Mouse (Mus musculus): Measurements from ENCODE around the gene Padi6. TPM values are rescaled to one million over a fixed set of nuclear protein-coding genes. Genes with fewer than 3 reads are reported as not detected.

The Padi6 gene
- polyA plus RNA-seq, 1 experiment from 2014 or later: not detected

DNA sequence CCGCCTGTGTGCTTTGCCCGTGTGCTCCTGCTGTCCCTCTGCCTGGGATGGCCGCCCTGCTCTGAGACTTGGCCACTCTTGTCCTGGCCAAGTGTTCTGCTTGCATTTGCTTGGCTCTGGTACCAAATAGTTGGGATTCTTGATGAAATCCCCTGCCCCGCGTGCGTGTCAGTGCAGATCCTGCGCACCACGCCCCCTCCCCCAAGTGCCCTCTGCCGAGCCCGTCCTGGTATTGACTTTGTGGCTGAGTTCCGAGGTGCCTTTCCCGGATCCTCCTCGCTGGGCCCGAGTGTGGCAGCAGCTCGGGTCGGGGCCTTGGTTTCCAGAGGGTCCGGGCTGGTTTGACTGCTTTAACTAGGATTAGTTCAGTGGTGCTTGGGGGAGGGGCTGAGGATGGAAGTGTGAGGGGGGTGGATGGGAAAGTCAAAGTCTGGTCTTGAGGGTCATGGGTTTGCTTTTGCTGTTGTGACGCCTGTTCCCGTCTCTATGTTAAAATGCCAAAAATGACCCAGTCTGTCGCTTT, 20.4 kb downstream of the Padi6 start:
- H3K4me3 ChIP-seq (ENCODE audit: low read depth, low read length): no peak overlapping the region
- no peaks in the 10 kb centered on the region for H3K4me1 ChIP-seq (ENCODE audit: control insufficient read depth, low read depth, low read length)
- WGBS (ENCODE audit: insufficient replicate concordance): 80% methylated on average over 20 of the region's 20 CpGs
- no peak for ATAC-seq (ENCODE audit: low read depth)
- H3K9ac ChIP-seq (ENCODE audit: low read depth, low read length): no peak overlapping the region
- H3K27ac ChIP-seq (ENCODE audit: low read length): no peak overlapping the region
- peaks cover 47% of the 10 kb centered on the region for H3K36me3 ChIP-seq (ENCODE audit: control insufficient read depth, insufficient read depth)
- H3K27me3 ChIP-seq (ENCODE audit: control insufficient read depth, insufficient read depth, low read depth, low read length): no peaks in the 10 kb centered on the region
- no peak overlapping the region for H3K4me2 ChIP-seq (ENCODE audit: low read depth, low read length)
- no peaks in the 10 kb centered on the region for H3K9me3 ChIP-seq (replicated peaks; ENCODE audit: control insufficient read depth, low read length)

DNA sequence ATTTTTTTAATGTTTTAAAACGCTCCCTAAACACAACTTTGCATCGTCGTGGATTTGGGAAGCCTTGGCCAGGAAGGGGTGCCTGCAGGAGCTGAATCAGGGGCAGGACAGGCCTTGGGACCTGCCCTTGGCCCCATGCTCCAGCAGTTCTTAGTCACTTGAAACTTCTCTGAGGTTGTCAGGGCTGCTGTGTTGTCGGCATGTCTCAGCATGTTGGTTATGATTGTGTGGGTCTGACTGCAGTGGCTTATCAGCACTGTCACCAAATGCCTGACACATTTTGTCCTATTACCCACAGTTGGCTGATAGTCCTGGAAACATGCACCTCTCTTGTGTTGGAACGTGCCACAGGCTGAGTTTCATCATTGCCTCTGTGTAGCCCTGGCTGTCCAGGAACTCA, 22.4 kb downstream of the Padi6 start:
- H3K9me3 ChIP-seq (replicated peaks; ENCODE audit: control insufficient read depth, low read length): no peaks in the 10 kb centered on the region
- no peaks in the 10 kb centered on the region for H3K27me3 ChIP-seq (ENCODE audit: control insufficient read depth, insufficient read depth, low read depth, low read length)
- no peak overlapping the region for H3K4me3 ChIP-seq (ENCODE audit: low read depth, low read length)
- H3K4me1 ChIP-seq (ENCODE audit: control insufficient read depth, low read depth, low read length): no peaks in the 10 kb centered on the region
- H3K36me3 ChIP-seq (ENCODE audit: control insufficient read depth, insufficient read depth): peaks cover 66% of the 10 kb centered on the region
- no peak overlapping the region for H3K9ac ChIP-seq (ENCODE audit: low read depth, low read length)
- H3K4me2 ChIP-seq (ENCODE audit: low read depth, low read length): no peak overlapping the region
- ATAC-seq (ENCODE audit: low read depth): no peak
- WGBS (ENCODE audit: insufficient replicate concordance): 66% methylated on average over 5 of the region's 5 CpGs
- H3K27ac ChIP-seq (ENCODE audit: low read length): no peak overlapping the region

DNA sequence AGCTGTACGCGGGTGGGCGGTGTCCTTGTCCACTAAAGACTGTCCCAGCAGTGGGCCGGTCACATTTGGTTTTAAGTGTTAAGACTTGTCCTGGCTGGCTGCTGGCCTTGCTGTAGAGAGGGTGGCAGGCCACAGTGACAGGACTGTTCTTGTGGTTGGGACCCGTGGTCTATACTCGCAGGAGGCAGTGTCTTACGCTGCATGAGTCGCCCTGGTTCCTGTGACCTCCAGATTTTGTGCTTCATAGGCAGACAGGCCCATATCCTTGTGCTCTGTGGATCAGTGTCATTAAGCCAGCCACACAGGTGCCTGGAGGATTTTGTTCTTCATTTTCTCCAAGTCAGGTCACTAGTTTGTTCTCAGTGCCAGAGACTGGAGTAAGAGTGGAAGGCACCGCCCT, 24.0 kb downstream of the Padi6 start:
- no peak overlapping the region for H3K4me3 ChIP-seq (ENCODE audit: low read depth, low read length)
- no peaks in the 10 kb centered on the region for H3K27me3 ChIP-seq (ENCODE audit: control insufficient read depth, insufficient read depth, low read depth, low read length)
- no peak overlapping the region for H3K27ac ChIP-seq (ENCODE audit: low read length)
- ATAC-seq (ENCODE audit: low read depth): no peak
- peaks cover 5% of the 10 kb centered on the region for H3K4me1 ChIP-seq (ENCODE audit: control insufficient read depth, low read depth, low read length)
- H3K4me2 ChIP-seq (ENCODE audit: low read depth, low read length): no peak overlapping the region
- H3K9me3 ChIP-seq (replicated peaks; ENCODE audit: control insufficient read depth, low read length): no peaks in the 10 kb centered on the region
- H3K9ac ChIP-seq (ENCODE audit: low read depth, low read length): no peak overlapping the region
- H3K36me3 ChIP-seq (ENCODE audit: control insufficient read depth, insufficient read depth): peaks cover 80% of the 10 kb centered on the region
- WGBS (ENCODE audit: insufficient replicate concordance): 88% methylated on average over 9 of the region's 9 CpGs

DNA sequence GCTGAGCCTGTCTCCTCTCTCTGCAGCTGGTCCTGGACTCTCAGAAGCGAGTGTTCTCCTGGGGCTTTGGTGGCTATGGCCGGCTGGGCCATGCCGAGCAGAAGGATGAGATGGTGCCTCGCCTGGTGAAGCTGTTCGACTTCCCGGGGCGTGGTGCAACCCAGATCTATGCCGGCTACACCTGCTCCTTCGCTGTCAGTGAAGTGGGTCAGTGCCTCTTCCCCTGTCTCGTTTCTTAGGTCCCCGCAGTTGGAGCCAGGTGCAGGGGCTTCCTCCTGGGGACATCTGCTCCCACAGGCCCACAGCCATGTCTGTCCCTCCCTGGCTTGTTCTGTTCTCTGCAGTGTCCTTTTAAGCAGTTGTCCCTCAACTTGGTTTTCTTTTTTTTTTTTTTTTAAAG, 25.4 kb downstream of the Padi6 start:
- peaks cover 92% of the 10 kb centered on the region for H3K36me3 ChIP-seq (ENCODE audit: control insufficient read depth, insufficient read depth)
- 79% methylated on average over 11 of the region's 11 CpGs for WGBS (ENCODE audit: insufficient replicate concordance)
- ATAC-seq (ENCODE audit: low read depth): no peak

DNA sequence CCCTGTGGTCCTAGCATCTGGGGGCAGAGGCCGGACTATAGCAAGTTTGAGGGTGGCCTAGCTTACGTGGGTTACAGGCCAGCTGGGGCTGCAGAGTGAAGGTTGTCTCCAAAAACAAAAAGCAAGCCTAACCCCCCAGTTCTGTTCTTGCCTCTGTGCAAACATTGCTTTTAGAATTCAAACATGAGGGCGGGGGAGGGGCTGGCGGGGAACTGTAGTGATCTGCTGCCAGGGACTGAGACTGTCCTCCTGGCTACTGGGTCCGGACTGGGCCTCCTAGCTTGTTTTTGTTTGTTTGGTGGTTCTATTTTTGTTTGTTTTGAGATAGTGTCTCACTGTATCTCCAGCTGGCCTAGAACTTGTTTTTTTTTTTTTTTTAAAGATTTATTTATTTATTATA, 27.9 kb downstream of the Padi6 start:
- Histone ChIP-seq H3K36me3 (ENCODE audit: control insufficient read depth, insufficient read depth) (peaks cover 91% of the 10 kb centered on the region), H3K4me2 (ENCODE audit: low read depth, low read length) (no peak overlapping the region), H3K9me3 (replicated peaks; ENCODE audit: control insufficient read depth, low read length) (no peaks in the 10 kb centered on the region), H3K27me3 (ENCODE audit: control insufficient read depth, insufficient read depth, low read depth, low read length) (no peaks in the 10 kb centered on the region), H3K9ac (ENCODE audit: low read depth, low read length) (no peak overlapping the region), H3K27ac (ENCODE audit: low read length) (no peak overlapping the region), H3K4me3 (ENCODE audit: low read depth, low read length) (no peak overlapping the region), H3K4me1 (ENCODE audit: control insufficient read depth, low read depth, low read length) (peaks cover 5% of the 10 kb centered on the region)
- ATAC-seq (ENCODE audit: low read depth): peak; percentile 37
- WGBS (ENCODE audit: insufficient replicate concordance): 81% methylated on average over 5 of the region's 5 CpGs

More for the DNA sequence above, 25.4 kb downstream of the Padi6 start:
- Histone ChIP-seq H3K27me3 (ENCODE audit: control insufficient read depth, insufficient read depth, low read depth, low read length) (no peaks in the 10 kb centered on the region), H3K9me3 (replicated peaks; ENCODE audit: control insufficient read depth, low read length) (no peaks in the 10 kb centered on the region), H3K27ac (ENCODE audit: low read length) (no peak overlapping the region), H3K4me3 (ENCODE audit: low read depth, low read length) (no peak overlapping the region), H3K4me1 (ENCODE audit: control insufficient read depth, low read depth, low read length) (peaks cover 5% of the 10 kb centered on the region), H3K9ac (ENCODE audit: low read depth, low read length) (no peak overlapping the region), H3K4me2 (ENCODE audit: low read depth, low read length) (no peak overlapping the region)

DNA sequence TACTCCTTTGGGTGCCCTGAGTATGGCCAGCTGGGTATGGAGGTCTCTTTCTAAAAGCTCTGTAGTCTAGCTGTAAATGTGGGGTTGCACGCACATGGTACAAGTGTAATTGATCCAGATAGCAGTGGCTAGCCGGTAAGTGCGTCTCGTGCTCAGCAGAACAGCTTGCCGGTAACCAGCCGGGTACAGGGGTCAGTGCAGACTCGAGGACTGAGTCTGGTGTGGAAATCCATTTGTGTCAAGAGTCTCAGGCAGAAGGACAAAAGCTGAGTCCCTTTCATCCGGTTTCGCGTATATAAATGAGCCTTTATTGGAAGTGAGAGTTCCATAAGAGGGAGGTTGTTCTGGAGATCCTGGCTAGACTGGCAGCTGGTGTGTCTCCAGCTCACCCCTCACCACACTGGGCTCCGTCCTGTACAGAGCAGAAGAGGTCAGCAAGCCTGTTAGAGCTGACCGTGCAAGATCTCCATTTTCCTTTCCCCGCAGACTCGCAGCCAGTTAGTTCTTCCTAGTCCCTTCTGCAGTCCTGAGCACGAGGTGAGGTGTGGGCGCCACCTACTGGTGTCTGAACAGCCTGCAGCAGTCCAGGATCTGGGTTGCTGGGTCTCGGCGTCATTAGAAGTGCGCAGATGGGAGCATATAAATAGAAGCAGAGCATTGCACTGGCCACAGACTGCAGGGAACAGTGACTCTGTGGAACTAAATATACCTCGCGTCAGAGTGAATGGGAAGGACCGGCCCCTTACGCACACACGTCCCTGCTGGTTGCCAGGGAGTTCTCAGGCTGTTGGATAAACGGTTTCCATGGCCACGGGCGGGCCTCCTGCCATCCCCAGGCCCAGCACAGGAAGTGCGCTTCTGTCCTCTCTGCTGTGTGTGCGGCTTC, 28.7 kb downstream of the Padi6 start:
- H3K4me2 ChIP-seq (ENCODE audit: low read depth, low read length): no peak overlapping the region
- no peak overlapping the region for H3K9ac ChIP-seq (ENCODE audit: low read depth, low read length)
- 0 out of 2 replicates have a peak overlapping the region, but pooled peaks have one; percentile 5 for H3K27ac ChIP-seq (ENCODE audit: low read length)
- ATAC-seq (ENCODE audit: low read depth): peak; percentile 71
- peaks cover 93% of the 10 kb centered on the region for H3K36me3 ChIP-seq (ENCODE audit: control insufficient read depth, insufficient read depth)
- H3K4me1 ChIP-seq (ENCODE audit: control insufficient read depth, low read depth, low read length): peaks cover 11% of the 10 kb centered on the region
- no peak overlapping the region for H3K4me3 ChIP-seq (ENCODE audit: low read depth, low read length)
- no peaks in the 10 kb centered on the region for H3K9me3 ChIP-seq (replicated peaks; ENCODE audit: control insufficient read depth, low read length)
- H3K27me3 ChIP-seq (ENCODE audit: control insufficient read depth, insufficient read depth, low read depth, low read length): no peaks in the 10 kb centered on the region
- WGBS (ENCODE audit: insufficient replicate concordance): 57% methylated on average over 29 of the region's 29 CpGs

DNA sequence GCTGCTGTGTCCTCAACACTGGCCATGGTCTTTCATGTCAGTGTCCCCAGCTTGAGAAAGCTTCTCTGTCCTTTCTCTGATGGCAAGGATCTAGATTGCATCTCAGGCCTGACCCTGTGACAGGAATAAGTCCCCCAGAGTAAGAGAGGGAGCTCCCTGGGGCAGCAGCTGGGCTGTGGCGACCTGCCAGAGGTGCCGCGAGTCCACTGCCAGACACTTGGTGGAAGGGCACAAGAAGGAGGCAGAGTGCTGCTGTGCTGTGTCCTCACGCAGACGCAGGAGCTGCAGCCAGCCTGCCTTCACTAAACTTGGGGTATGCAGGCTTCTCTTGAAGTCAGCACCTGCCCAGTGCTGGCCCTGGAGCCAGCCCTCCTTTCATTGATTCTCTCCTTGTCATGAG, 31.1 kb downstream of the Padi6 start:
- Histone ChIP-seq H3K36me3 (ENCODE audit: control insufficient read depth, insufficient read depth) (peaks cover 84% of the 10 kb centered on the region), H3K4me1 (ENCODE audit: control insufficient read depth, low read depth, low read length) (peaks cover 25% of the 10 kb centered on the region), H3K9me3 (replicated peaks; ENCODE audit: control insufficient read depth, low read length) (no peaks in the 10 kb centered on the region), H3K27me3 (ENCODE audit: control insufficient read depth, insufficient read depth, low read depth, low read length) (no peaks in the 10 kb centered on the region), H3K4me3 (ENCODE audit: low read depth, low read length) (no peak overlapping the region), H3K4me2 (ENCODE audit: low read depth, low read length) (no peak overlapping the region), H3K27ac (ENCODE audit: low read length) (no peak overlapping the region), H3K9ac (ENCODE audit: low read depth, low read length) (no peak overlapping the region)
- WGBS (ENCODE audit: insufficient replicate concordance): 77% methylated on average over 5 of the region's 5 CpGs
- no peak for ATAC-seq (ENCODE audit: low read depth)

DNA sequence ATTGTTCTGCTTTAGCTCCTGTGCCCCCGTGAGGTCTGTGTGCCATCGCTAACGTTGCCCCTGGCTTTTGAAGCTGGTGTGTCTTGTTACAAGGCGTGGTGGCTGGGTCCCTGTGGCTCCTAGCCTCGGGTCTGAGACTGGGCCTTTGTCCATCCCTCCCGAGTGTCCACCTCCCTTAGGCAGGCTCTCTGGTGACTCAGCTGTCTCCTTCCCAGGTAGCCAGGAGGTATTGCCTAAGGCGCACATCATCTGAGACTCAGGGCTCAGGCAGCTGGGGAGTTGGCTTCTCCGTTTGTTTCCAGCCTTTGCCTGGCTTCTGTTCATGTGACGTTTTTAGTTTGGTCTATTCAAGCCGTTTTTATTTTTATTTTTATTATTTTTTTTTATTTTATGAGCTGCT, 31.7 kb downstream of the Padi6 start:
- no peak overlapping the region for H3K9ac ChIP-seq (ENCODE audit: low read depth, low read length)
- H3K4me1 ChIP-seq (ENCODE audit: control insufficient read depth, low read depth, low read length): peaks cover 29% of the 10 kb centered on the region

DNA sequence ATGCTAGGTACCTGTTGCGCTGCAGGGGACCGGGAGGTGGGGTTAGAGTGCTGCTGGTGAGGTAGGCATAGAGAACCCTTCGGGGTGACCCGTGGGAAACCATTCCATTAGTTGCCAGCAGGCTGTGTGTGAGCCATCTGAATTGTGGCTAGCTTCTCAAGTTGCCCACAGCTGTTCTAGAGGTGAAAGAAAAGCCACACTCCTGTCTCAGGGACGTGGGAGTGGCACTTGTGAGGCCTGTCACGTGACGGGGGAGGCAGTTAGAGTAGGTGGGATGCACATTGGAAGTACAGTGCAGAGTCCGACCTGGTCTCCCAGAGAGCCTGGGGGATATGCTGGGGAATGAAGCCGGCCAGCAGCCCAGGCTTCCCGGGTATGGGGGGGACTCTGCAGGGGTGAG, 32.8 kb downstream of the Padi6 start:
- ATAC-seq (ENCODE audit: low read depth): no peak
- peaks cover 34% of the 10 kb centered on the region for H3K4me1 ChIP-seq (ENCODE audit: control insufficient read depth, low read depth, low read length)
- WGBS (ENCODE audit: insufficient replicate concordance): 84% methylated on average over 10 of the region's 10 CpGs

More for the DNA sequence above, 31.7 kb downstream of the Padi6 start:
- no peaks in the 10 kb centered on the region for H3K9me3 ChIP-seq (replicated peaks; ENCODE audit: control insufficient read depth, low read length)
- 74% methylated on average over 10 of the region's 10 CpGs for WGBS (ENCODE audit: insufficient replicate concordance)
- H3K27ac ChIP-seq (ENCODE audit: low read length): no peak overlapping the region
- no peak for ATAC-seq (ENCODE audit: low read depth)
- H3K4me2 ChIP-seq (ENCODE audit: low read depth, low read length): no peak overlapping the region
- H3K36me3 ChIP-seq (ENCODE audit: control insufficient read depth, insufficient read depth): peaks cover 80% of the 10 kb centered on the region
- no peak overlapping the region for H3K4me3 ChIP-seq (ENCODE audit: low read depth, low read length)
- H3K27me3 ChIP-seq (ENCODE audit: control insufficient read depth, insufficient read depth, low read depth, low read length): no peaks in the 10 kb centered on the region

More for the DNA sequence above, 32.8 kb downstream of the Padi6 start:
- H3K27ac ChIP-seq (ENCODE audit: low read length): no peak overlapping the region
- no peaks in the 10 kb centered on the region for H3K27me3 ChIP-seq (ENCODE audit: control insufficient read depth, insufficient read depth, low read depth, low read length)
- no peak overlapping the region for H3K9ac ChIP-seq (ENCODE audit: low read depth, low read length)
- H3K36me3 ChIP-seq (ENCODE audit: control insufficient read depth, insufficient read depth): peaks cover 77% of the 10 kb centered on the region
- H3K9me3 ChIP-seq (replicated peaks; ENCODE audit: control insufficient read depth, low read length): no peaks in the 10 kb centered on the region
- no peak overlapping the region for H3K4me3 ChIP-seq (ENCODE audit: low read depth, low read length)
- H3K4me2 ChIP-seq (ENCODE audit: low read depth, low read length): no peak overlapping the region

Data from liver, embryonic 16.5 days (tissue).